In genomic region chr11:36911406-36911805, GRCm38 (mm10) we compare ENCODE assay signal across 9 mouse cellular contexts.
A peak's percentile ranks its signal among the peaks of the same experiment; 100 is the strongest.
DNase-seq lines count a peak whose midpoint lies in the region.
"Had no signal": no experiment of that assay in that cellular context is flagged by ENCODE, and none has a peak within 500 bp of the region (broad histone marks: within the 10 kb centered on the region; RNA-seq: fewer than 3 reads in every experiment).

No protein-coding gene starts in this region.

- no peaks in the 10 kb centered on the region for H3K4me1 ChIP-seq in limb, embryonic 10.5 days
- H3K4me1 ChIP-seq: embryonic facial prominence, embryonic 13.5 days had no signal

- H3K36me3 ChIP-seq in limb, embryonic 10.5 days, result no peaks in the 10 kb centered on the region
- H3K36me3 ChIP-seq: embryonic facial prominence, embryonic 13.5 days had no signal

- DNase-seq in cerebellum, postnatal 14 days, result peak; percentile 22 to 53
- no peak for DNase-seq in cerebellum, adult 11 months
- peak; percentile 30 for DNase-seq in left cerebral cortex, postnatal 4 days
- DNase-seq in left cerebral cortex, postnatal 25 days (ENCODE audit: low spot score in 2 of 2), result no peak
- peak; percentile 46 for DNase-seq in adrenal gland, postnatal 10 days
- DNase-seq in limb, embryonic 10.5 days (ENCODE audit: low spot score), result peak; percentile 51
- DNase-seq in gastrocnemius, postnatal 4 days (ENCODE audit: low spot score in 2 of 2), result no peak
- no peak for DNase-seq in left cerebral cortex, adult 18-20 months (ENCODE audit: low spot score in 2 of 2)

- H3K9me3 ChIP-seq in limb, embryonic 10.5 days (replicated peaks), result no peaks in the 10 kb centered on the region
- H3K9me3 ChIP-seq: embryonic facial prominence, embryonic 13.5 days had no signal

- WGBS in limb, embryonic 10.5 days, result 73% methylated on average over 4 of the region's 4 CpGs

- H3K27ac ChIP-seq in limb, embryonic 10.5 days, result no peak overlapping the region
- H3K27ac ChIP-seq: embryonic facial prominence, embryonic 13.5 days had no signal

- intact Hi-C loops in left cerebral cortex, postnatal 4 days (cut with DNase I), result no loop called here
- intact Hi-C loops in left cerebral cortex, postnatal 25 days (cut with DNase I), result no loop called here

- H3K27me3 ChIP-seq in limb, embryonic 10.5 days (ENCODE audit: low read depth, poor library complexity, severe bottlenecking), result no peaks in the 10 kb centered on the region
- H3K27me3 ChIP-seq: embryonic facial prominence, embryonic 13.5 days had no signal

- no peak overlapping the region for H3K4me3 ChIP-seq in limb, embryonic 10.5 days
- H3K4me3 ChIP-seq: embryonic facial prominence, embryonic 13.5 days had no signal

Comparison
In these comparisons a context has a peak if more than half of its experiments do, and no peak if none do; other contexts are left out.
1. DNase-seq: peak in cerebellum, postnatal 14 days (2 of 2), left cerebral cortex, postnatal 4 days (single experiment), adrenal gland, postnatal 10 days (single experiment) and limb, embryonic 10.5 days (single experiment); none in cerebellum, adult 11 months (single experiment), left cerebral cortex, postnatal 25 days (0 of 2), gastrocnemius, postnatal 4 days (0 of 2) and left cerebral cortex, adult 18-20 months (0 of 2).